In the genomic region with DNA sequence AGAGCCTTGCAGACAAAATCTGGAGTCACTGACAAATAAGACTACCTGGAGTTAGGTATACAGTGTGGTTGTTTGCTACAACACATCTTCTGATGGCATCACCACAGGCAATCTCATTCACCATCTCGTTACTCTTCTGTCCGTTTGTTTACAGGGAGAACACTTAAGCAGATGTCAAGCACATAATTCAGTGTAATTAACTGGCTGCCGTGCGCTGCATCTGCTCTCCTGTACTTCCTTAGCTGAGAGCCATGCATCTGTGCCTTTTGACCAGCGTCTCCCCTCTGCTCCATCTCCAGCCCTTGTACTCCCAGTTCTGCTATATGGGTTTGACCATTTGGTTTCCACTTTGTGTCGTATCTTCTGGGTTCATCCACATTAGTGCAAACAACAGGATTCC, we compare ENCODE assay signal across 23 mouse cellular contexts.
"Had no signal": no experiment of that assay in that cellular context is flagged by ENCODE, and none has a peak within 500 bp of the region (broad histone marks: within the 10 kb centered on the region; RNA-seq: fewer than 3 reads in every experiment).

No protein-coding gene starts in this region.

- H3K9ac ChIP-seq: limb, embryonic 13.5 days; liver, embryonic 12.5 days; liver, embryonic 15.5 days; lung, embryonic 15.5 days; midbrain, embryonic 12.5 days; midbrain, embryonic 15.5 days had no signal

- H3K4me2 ChIP-seq: limb, embryonic 13.5 days; liver, embryonic 12.5 days; liver, embryonic 15.5 days; lung, embryonic 15.5 days; midbrain, embryonic 12.5 days; midbrain, embryonic 15.5 days had no signal

- H3K4me1 ChIP-seq: limb, embryonic 13.5 days; liver, embryonic 12.5 days; liver, embryonic 15.5 days; midbrain, embryonic 12.5 days; midbrain, embryonic 15.5 days had no signal

- DNase-seq: kidney, adult 2 months; kidney, postnatal 25 days; layer of hippocampus, adult 9-11 months; liver; lung, adult 18-20 months; lung, postnatal 10 days; lung, postnatal 36 days; right cerebral cortex, adult 18-20 months; right cerebral cortex, postnatal 14 days; right cerebral cortex, postnatal 4 days; thymus, postnatal 25 days had no signal

- H3K36me3 ChIP-seq: limb, embryonic 10.5 days; limb, embryonic 13.5 days; liver, embryonic 12.5 days; liver, embryonic 15.5 days; lung, embryonic 15.5 days; midbrain, embryonic 12.5 days; midbrain, embryonic 15.5 days had no signal

- H3K4me3 ChIP-seq: layer of hippocampus, adult 2 months; limb, embryonic 10.5 days; limb, embryonic 13.5 days; liver, embryonic 12.5 days; liver, embryonic 15.5 days; lung, embryonic 15.5 days; midbrain, embryonic 12.5 days; midbrain, embryonic 15.5 days; myocyte had no signal

- H3K27ac ChIP-seq: kidney, postnatal 0 days; layer of hippocampus, adult 2 months; limb, embryonic 10.5 days; limb, embryonic 13.5 days; liver, embryonic 12.5 days; liver, embryonic 15.5 days; lung, embryonic 15.5 days; midbrain, embryonic 12.5 days; midbrain, embryonic 15.5 days; stomach, postnatal 0 days had no signal

- H3K27me3 ChIP-seq: limb, embryonic 13.5 days; liver, embryonic 12.5 days; liver, embryonic 15.5 days; lung, embryonic 15.5 days; midbrain, embryonic 12.5 days; midbrain, embryonic 15.5 days had no signal

- ATAC-seq: intestine, postnatal 0 days; liver, embryonic 12.5 days; midbrain, embryonic 15.5 days had no signal

- H3K9me3 ChIP-seq: limb, embryonic 10.5 days; limb, embryonic 13.5 days; liver, embryonic 12.5 days; liver, embryonic 15.5 days; lung, embryonic 15.5 days; midbrain, embryonic 12.5 days; midbrain, embryonic 15.5 days had no signal
